Mouse (Mus musculus) heart, postnatal 0 days (tissue): ENCODE measurements around the gene Ropn1l.

ENCODE experiments used
- CTCF ChIP-seq: IDR thresholded peaks from 2 replicates; pipeline ENCODE4 v1.5.1; 2016; ENCODE audit warnings: antibody characterized with exemption, control low read depth, low read depth
- EP300 ChIP-seq: IDR thresholded peaks from 2 replicates; pipeline ENCODE4 v1.6.1; 2016; ENCODE audit warnings: antibody characterized with exemption, low read depth

- TF ChIP-seq CTCF (no peak), EP300 (no peak)
Observed at GRCm38 (mm10) chr15:31466749-31467148, 13.2 kb upstream of the Ropn1l start.
